Mouse (Mus musculus): ENCODE results near the gene Gps2.

Gene Gps2

GRCm38 (mm10) chr11:69913554-69914371, at the start of gene Gps2:
Gene Gps2 (plus strand): TSS chr11:69913888.
- DNase-seq (ENCODE audit: extremely low spot score, low read depth, low spot score) = no peak

GRCm38 (mm10) chr11:69864138-69864860, 49.4 kb upstream of the Gps2 start:
- no peak for DNase-seq (ENCODE audit: extremely low spot score, low read depth, low spot score)

- no peak for DNase-seq (ENCODE audit: extremely low spot score, low read depth, low spot score)
Measured at GRCm38 (mm10) chr11:69865561-69865960, 48.1 kb upstream of the Gps2 start.

GRCm38 (mm10) chr11:69867335-69867734, 46.4 kb upstream of the Gps2 start:
- no peak for DNase-seq (ENCODE audit: extremely low spot score, low read depth, low spot score)

GRCm38 (mm10) chr11:69870289-69871069, 43.2 kb upstream of the Gps2 start:
- DNase-seq (ENCODE audit: extremely low spot score, low read depth, low spot score) = no peak

- DNase-seq (ENCODE audit: extremely low spot score, low read depth, low spot score) = no peak
Measured at GRCm38 (mm10) chr11:69871822-69872221, 41.9 kb upstream of the Gps2 start.

- DNase-seq (ENCODE audit: extremely low spot score, low read depth, low spot score) = no peak
Measured at GRCm38 (mm10) chr11:69872451-69872850, 41.2 kb upstream of the Gps2 start.

- DNase-seq (ENCODE audit: extremely low spot score, low read depth, low spot score) = no peak
Measured at GRCm38 (mm10) chr11:69876186-69876585, 37.5 kb upstream of the Gps2 start.

- DNase-seq (ENCODE audit: extremely low spot score, low read depth, low spot score) = no peak
Measured at GRCm38 (mm10) chr11:69876867-69877266, 36.8 kb upstream of the Gps2 start.

GRCm38 (mm10) chr11:69877878-69878277, 35.8 kb upstream of the Gps2 start, which contains the start of gene Tmem95:
Gene Tmem95 (minus strand): TSS chr11:69878018.
- DNase-seq (ENCODE audit: extremely low spot score, low read depth, low spot score) = no peak

GRCm38 (mm10) chr11:69878399-69878798, 35.3 kb upstream of the Gps2 start:
- DNase-seq (ENCODE audit: extremely low spot score, low read depth, low spot score) = no peak

GRCm38 (mm10) chr11:69878952-69879351, 34.7 kb upstream of the Gps2 start:
- DNase-seq (ENCODE audit: extremely low spot score, low read depth, low spot score) = no peak

GRCm38 (mm10) chr11:69879711-69880110, 34.0 kb upstream of the Gps2 start:
- DNase-seq (ENCODE audit: extremely low spot score, low read depth, low spot score) = no peak

- no peak for DNase-seq (ENCODE audit: extremely low spot score, low read depth, low spot score)
Measured at GRCm38 (mm10) chr11:69880506-69880852, 33.2 kb upstream of the Gps2 start.

GRCm38 (mm10) chr11:69880853-69881603, 32.7 kb upstream of the Gps2 start, which contains the start of gene Kctd11:
Gene Kctd11 (minus strand): TSS chr11:69881406.
- DNase-seq (ENCODE audit: extremely low spot score, low read depth, low spot score) = no peak

GRCm38 (mm10) chr11:69881787-69882670, 31.7 kb upstream of the Gps2 start:
- no peak for DNase-seq (ENCODE audit: extremely low spot score, low read depth, low spot score)

- DNase-seq (ENCODE audit: extremely low spot score, low read depth, low spot score) = no peak
Measured at GRCm38 (mm10) chr11:69883066-69883465, 30.6 kb upstream of the Gps2 start.

- no peak for DNase-seq (ENCODE audit: extremely low spot score, low read depth, low spot score)
Measured at GRCm38 (mm10) chr11:69883527-69884151, 30.0 kb upstream of the Gps2 start.

- no peak for DNase-seq (ENCODE audit: extremely low spot score, low read depth, low spot score)
Measured at GRCm38 (mm10) chr11:69884240-69884639, 29.4 kb upstream of the Gps2 start.
